Mouse (Mus musculus) frontal cortex, postnatal 25 days (tissue): ENCODE measurements around the gene Pear1.

ENCODE experiments used
- DNase-seq, 2 experiments: peaks; one replicate each; pipeline ENCODE4 v3.0.0; 2022; ENCODE audit warnings: low spot score in 2 of 2

The Pear1 gene

GRCm38 (mm10) chr3:87765631-87766283, 58.3 kb downstream of the Pear1 start:
- DNase-seq, result no peak

- no peak for DNase-seq
Measured at GRCm38 (mm10) chr3:87765091-87765490, 59.0 kb downstream of the Pear1 start.

- no peak for DNase-seq
Measured at GRCm38 (mm10) chr3:87764506-87764905, 59.6 kb downstream of the Pear1 start.

GRCm38 (mm10) chr3:87763683-87764289, 60.3 kb downstream of the Pear1 start:
- peak; percentile 64 to 68 for DNase-seq

GRCm38 (mm10) chr3:87763202-87763601, 60.9 kb downstream of the Pear1 start:
- DNase-seq, result no peak

GRCm38 (mm10) chr3:87761408-87762375, 62.4 kb downstream of the Pear1 start:
- no peak for DNase-seq

GRCm38 (mm10) chr3:87758641-87759040, 65.5 kb downstream of the Pear1 start:
- no peak for DNase-seq

GRCm38 (mm10) chr3:87756488-87756887, 67.6 kb downstream of the Pear1 start:
- DNase-seq, result no peak

GRCm38 (mm10) chr3:87755964-87756363, 68.1 kb downstream of the Pear1 start:
- peak; percentile 77 to 84 for DNase-seq

- no peak for DNase-seq
Measured at GRCm38 (mm10) chr3:87753829-87754228, 70.3 kb downstream of the Pear1 start.

GRCm38 (mm10) chr3:87752567-87752966, 71.5 kb downstream of the Pear1 start:
- no peak for DNase-seq

- DNase-seq, result no peak
Measured at GRCm38 (mm10) chr3:87749977-87750376, 74.1 kb downstream of the Pear1 start.

- peak; percentile 33 to 46 for DNase-seq
Measured at GRCm38 (mm10) chr3:87749036-87749435, 75.1 kb downstream of the Pear1 start.

GRCm38 (mm10) chr3:87748431-87748830, 75.7 kb downstream of the Pear1 start, which contains the start of gene Lrrc71:
Lrrc71 (minus strand) TSS chr3:87748625.
- no peak for DNase-seq

- DNase-seq, result no peak
Measured at GRCm38 (mm10) chr3:87745036-87745659, 79.0 kb downstream of the Pear1 start.

GRCm38 (mm10) chr3:87743927-87744326, 80.2 kb downstream of the Pear1 start:
- no peak for DNase-seq

GRCm38 (mm10) chr3:87742735-87743134, 81.4 kb downstream of the Pear1 start:
- DNase-seq, result no peak

GRCm38 (mm10) chr3:87742013-87742412, 82.1 kb downstream of the Pear1 start:
- no peak for DNase-seq

- DNase-seq, result no peak
Measured at GRCm38 (mm10) chr3:87738906-87739305, 85.2 kb downstream of the Pear1 start.

GRCm38 (mm10) chr3:87735335-87735734, 88.8 kb downstream of the Pear1 start:
- no peak for DNase-seq

- DNase-seq, result no peak
Measured at GRCm38 (mm10) chr3:87733984-87734761, 89.9 kb downstream of the Pear1 start.
